Mouse (Mus musculus) lung, adult 18-20 months (tissue): ENCODE measurements around the gene Rragc.

Experiments used
- DNase-seq, 2 experiments: peaks; one replicate each; pipeline ENCODE4 v3.0.0; 2022; ENCODE audit warnings: mixed read lengths in 2 of 2

Gene Rragc

DNA sequence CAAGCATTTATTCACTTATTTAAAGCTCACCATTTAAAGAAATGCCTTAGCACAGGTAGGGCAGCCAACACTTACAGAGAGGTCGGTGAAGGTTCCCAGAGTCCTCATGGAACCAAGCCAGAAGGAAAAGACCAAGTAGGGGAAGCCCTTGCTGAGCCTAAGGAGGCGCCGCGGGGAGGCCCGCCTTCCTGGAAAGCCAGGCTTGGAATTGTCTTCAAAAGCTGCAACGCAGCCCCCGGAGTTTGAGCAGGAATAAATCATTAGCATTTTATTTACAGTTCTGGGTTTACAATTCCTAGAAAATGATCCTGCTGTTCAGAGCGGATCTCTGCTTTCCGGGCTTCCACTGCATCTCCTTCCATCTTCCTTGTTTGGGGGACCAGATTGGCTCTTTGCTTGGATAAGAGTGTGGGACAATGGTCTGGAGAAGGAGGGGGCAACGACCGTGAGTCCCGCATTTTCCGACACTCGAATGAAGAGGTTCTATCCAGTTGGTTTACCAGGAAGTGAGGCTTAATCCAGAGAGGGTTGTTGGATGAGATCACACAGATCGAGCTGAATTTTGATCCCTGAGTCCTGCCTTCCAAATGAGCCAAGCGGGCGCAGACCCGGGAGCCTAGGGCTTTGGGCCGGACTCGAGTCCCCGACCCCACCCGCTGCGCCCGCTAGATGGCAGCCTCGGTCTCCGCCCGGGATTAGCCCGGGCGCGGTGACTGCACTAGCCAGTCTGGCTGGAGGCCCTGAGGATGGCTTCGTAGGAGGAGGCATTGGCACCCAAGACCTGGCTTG lies 39.7 kb downstream of the Rragc start:
- DNase-seq: peak; percentile 45 to 55

DNA sequence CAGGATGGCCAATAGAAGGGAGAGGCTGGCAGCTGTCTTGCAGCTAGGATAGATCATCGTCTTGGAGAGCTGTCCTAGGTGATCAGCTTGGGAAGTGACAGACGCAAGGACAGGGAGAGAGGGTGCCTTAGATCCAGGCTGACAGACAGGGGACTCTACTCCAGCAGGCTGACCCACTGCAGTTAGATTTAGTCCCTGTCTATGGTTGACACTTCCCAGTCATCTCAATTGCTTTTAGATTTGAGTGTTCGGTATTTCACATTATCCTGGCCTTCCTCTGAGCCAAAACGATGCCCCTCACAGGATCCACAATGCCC lies 40.2 kb downstream of the Rragc start:
- DNase-seq: no peak

DNA sequence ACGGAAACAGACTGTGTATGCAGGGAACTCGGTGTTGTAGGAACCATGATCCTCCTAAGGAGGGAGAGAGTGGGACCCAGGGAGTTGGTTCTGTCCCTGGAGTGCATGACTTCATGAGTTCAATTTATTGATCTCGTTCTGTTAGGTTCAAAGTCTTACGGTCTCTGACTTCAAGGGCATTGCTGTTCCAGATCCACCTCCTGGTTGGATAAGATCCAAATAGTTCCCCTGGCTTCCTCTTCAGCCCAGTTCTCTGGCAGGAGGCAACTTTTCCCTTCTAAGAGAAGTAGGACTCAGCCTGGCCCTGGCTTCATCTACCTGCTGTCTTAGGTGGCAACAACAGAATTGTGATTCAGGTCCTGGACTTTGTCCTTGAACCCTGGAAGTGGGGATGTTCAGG lies 40.6 kb downstream of the Rragc start:
- DNase-seq: no peak

DNA sequence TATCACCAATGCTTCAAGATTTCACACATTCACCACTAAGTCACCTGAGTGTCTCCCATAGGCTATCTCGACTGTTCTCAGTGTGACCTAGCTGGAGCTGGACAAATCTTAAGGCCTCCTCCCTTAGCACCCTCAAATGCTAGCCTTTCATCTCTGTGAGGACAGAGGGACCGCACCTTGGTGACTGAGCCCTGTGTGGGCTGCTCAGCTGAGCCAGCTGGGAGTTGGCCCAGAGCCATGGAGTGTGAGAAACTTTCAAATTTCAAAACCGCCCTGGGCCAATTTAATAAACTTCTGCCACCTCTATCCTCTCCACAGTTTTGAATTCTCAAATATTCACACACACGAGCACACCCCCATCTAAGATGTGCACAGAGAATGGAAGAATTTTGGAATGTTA lies 43.7 kb downstream of the Rragc start:
- no peak for DNase-seq

DNA sequence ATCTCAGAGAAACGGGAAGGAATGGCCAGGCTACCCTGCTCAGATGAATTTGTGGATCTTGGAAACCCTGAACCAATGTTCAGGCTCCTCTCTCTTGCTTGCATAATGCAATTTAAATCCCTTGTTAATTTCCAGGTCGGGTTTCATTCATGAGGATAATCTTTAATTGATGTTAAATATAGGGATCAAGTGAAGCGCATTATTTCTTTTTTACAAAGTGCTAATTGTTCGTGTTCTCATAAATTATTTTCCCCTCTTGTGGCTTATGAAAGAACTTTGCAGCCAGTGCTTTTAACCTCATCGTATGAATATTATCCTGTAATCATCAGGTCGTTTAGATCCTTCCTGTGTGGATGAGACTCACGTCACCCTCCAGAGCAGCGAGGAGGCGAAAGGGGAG lies 45.5 kb downstream of the Rragc start:
- no peak for DNase-seq

DNA sequence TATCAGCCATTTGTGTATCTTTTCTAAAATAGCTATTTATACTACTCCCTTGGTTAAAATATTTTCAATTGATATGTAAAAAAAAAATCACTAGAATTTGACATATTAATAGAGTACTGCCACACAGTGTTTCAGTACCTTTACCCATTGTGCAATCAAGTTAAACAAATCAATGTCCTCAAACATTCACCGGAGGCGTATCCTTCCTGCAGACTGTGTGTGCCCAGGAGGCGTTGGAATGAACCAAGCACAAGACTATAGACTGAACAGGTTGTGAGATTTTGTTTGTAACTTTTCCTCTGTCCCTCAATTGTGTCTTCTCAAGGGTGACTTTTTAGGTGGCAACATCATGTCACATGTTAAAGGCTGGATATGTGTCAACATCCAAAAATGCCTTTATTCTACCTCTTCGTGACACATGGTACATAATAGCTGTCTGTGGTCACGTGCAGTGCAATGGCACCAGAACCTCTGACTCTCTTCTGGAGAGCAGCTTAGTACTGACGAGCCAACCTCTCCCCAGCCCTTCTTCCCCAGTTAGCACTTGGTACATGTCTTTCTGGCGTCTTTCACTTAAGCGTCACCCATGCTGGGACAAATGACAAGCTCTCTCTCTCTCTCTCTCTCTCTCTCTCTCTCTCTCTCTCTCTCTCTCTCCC lies 51.5 kb downstream of the Rragc start:
- DNase-seq: no peak

DNA sequence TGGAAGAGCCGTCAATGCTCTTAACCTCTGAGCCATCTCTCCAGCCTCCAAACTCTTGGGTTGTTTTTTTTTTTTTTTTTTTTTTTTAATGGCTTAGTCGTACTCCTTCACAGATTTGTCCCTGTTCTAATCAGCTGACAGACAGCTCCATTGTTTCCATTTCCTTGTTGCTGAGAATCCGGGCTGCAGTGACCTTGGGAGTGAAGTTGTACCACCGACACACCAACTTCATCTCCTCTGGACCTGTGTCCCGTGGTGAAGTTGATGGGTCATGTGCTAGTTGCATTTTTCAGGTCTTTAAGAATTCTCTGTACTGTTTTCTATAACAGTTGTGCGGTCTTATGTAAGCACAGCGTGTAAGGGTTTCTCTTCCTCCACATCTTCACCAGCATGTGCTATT lies 52.2 kb downstream of the Rragc start:
- no peak for DNase-seq

DNA sequence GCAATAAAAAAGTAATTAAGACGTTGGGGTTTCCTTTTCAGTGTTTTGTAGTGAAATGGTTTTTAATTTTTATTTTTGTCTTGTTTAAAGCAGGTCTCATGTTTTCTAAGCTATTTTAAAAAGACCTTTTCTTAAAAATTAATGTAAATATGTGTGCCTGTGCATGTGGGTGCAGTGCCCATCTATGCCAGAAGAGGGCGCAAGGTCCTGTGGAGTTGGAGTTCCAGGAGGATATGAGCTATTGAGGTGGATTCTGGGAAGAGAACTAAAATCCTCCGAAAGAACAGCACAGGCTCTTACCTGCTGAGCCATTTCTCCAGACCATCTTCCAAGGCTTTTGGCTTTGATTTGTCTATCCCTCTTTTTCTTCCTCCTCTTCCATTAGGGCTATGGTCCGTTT lies 53.8 kb downstream of the Rragc start:
- no peak for DNase-seq

DNA sequence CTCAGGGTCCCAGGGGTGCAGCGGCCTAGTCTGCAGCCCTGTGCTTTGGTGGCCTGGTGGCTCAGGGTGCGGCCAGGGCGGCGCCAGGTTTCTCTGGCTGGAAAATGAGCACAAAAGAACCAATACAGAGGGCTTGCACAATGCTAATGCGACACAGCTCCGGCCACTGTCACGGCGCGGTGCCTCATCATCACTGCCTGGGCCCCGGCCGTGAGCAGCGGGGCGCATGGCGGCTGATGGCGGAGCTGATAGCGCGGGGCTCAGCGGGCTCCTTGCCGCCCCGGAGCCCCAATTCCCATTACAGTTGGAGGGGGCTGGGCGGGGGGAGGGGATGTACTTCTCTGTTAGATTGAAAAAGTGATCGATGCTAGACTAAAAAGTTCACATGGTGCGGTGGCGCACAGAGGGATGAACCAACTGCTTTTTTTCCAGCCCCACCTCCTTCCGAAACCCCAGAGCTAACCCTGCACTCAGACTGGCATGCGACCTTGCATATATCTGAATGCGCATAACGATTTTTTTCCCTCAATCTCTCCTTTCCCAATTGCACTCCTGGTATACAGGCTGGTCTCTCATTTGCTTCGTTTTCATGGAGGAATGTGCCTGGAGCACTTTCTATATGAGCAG lies 55.3 kb downstream of the Rragc start:
- DNase-seq: no peak

DNA sequence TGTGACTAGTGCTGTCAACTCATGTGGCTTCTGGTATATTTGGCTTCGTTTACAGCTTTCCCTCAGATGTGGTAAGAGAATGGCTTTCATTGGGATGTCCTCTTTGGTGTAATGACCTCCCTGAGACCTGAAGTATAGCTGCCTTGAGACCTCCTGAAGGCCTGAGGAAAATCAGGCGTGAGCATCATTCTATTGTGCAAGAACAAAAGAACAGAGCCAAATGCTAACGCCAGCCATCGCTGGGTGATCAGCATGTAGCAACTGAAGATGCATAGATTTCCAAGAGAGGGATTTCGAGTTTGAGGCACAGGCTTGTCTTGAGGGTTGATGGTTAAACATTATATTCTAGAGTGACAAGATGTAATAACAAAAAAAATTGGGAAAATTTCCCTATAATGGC lies 64.9 kb downstream of the Rragc start:
- DNase-seq: no peak
